Mouse (Mus musculus) T-cell, adult 2 months (primary cell): Measurements from ENCODE around the gene Rerg.

ENCODE experiments used
- DNase-seq: peaks from one replicate; pipeline ENCODE4 v3.0.0; 2022; ENCODE audit warnings: low spot score

The Rerg gene

DNA sequence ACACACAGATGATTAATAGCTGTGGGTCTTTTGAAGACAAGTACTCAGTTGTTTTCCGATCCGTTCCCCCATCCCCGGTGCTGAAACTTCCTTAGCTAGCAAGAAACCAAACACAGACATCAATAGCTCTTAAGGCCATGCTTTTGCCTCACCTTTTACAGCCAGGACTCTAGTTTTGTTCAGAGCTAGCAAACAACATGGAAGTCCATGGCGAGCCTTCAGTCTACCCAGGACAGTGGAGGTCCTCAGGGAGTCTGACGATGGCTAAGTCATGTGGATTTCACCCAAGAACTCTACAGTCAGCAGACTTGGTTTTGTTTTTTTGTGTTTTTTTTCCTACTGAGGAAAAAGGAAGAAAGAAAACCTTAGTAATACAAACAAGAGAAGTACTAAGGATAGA, 43.4 kb downstream of the Rerg start:
- DNase-seq = no peak

DNA sequence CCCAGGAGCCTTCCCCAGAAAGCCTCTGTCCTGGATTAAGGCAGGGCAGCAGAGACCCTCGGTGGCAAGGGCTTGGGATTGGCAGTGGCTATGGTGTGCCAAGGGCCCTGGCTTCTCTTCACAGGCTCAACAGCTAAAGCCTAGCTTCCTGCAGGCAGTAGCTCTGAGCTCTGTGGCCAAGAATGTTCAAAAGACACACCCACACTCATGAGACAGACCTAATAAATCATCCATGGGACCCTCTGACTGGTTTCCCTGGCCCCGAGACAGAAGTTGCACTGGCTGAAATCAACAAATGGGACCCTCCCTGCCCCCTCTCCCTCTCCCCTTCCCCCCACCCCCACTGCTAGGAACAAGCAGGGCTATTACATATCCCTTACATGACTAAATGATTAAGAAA, 44.1 kb downstream of the Rerg start:
- no peak for DNase-seq

DNA sequence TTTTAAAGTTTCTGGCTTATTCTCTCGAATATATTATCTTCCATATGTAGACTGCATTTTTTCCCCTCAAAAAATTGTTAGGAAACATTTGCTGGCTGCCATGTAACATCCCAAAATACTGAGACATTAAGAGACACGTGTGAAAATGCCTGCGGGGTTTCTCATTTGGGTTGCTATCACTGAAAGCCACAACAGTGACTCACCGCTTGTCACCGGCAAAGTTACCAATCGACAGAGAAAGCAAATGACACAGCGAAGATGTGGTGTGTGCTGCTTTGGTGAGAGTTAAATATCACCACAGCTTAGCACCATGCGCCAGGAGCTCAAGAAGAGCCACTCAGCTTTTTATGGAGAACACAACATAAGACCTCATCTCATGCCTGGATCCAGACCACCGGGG, 44.9 kb downstream of the Rerg start:
- no peak for DNase-seq

DNA sequence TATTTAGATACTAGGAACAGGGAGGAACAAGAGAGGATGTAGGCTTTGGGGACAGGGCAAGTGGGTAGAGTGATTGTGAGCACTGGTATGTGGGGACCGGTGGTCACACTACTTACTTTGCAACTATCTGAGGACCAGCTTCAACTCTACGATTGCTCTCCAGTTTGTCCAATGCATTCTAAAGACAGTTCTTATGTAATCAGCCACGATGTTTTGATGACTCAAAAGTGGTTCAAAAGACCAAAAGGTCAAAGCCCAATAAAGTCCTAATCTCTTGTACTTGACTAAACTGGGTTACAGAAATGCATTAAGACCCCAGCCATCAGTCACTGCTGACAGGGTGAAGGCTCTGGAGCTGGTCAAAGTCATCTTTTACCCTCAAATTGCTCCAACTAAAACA, 45.3 kb downstream of the Rerg start:
- DNase-seq = no peak

DNA sequence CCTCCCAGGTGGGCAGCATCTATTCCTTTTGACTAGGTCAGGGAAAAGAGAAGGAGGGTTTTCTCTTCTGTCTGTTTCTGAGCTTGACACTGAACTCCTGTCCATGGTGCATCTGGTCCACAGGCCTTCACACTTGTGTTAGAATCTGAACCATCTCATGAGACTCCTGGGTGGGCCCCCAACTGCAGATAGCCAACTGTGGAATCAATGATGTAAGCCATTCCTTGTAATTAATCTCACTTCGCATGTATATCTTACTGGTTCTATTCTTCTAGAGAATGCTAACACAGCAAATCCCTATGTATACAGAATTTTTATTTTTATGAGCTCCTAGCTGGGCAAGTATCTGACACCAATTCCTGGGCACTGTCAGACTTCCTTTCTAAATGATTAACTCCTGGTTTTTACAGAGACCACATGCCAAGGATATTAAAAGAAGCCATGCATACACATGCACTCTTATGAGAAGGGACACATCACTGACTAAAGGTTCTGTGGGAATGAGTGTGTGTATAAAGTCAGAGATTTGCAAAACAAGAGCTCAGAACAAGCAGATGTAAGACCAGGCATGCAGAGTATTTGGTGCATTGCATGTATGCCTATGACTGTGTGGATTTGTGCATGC, 53.3 kb downstream of the Rerg start:
- DNase-seq = no peak

DNA sequence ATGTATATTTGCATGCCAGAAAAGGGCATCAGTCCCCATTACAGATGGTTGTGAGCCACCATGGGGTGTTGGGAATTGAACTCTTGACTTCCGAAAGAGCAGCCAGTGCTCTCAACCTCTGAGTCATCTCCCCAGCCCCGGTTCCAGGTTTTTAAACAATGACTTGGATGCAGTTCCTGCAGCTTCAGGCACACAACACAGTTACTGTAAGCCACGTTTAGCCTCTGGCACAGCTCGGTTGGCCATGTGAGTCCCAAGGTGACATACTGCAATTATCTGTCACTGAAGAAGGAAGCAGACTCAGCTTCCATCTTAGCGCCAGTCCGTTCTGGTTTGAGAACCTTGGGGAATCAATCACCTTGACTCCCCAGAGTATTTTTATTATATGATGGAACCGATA, 55.4 kb downstream of the Rerg start:
- DNase-seq = no peak

DNA sequence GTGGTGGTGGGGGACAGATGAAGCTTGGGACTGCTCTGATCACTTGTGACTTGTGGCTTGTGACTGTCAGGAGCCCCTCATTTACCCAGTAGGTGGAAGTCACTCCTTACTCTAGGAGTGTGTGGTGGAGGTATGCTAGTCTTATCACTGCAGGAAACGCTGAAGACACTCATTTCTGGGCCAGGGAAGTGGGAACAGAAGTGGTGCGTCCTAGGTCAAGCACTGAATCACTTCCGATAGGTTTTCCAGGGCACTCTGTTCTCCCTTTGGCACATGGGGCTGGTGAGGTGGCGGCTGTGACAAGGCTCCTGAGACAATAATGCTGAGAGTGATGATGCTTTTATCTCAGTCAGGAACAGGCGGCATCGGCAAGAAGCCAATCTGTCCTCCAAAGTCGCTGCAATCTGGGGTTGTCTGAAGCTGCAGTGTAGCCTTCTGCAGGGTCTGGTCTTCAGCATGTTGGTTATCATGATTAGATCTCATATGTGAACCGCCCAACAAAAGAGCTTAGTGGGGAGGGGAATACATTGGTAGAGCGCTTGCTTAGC, 59.0 kb downstream of the Rerg start:
- no peak for DNase-seq

DNA sequence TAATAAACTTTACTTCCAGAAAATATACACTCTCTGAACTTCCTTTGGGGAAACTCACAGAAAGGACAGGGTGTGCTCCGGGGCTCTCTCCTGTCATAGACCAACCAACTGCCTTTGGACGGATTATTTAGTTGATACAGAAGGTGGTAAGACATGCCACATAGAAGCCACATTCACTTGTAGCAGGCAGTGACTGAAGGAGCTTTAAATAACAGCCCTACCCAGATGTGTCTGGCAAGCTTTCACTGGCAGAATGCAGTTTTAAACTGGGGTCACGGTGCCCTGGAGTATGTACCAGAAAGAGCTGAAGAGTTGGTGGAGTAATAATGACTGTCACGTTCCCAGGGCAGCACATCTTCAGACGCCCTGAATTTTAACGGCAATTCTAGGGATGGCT, 59.5 kb downstream of the Rerg start:
- no peak for DNase-seq

DNA sequence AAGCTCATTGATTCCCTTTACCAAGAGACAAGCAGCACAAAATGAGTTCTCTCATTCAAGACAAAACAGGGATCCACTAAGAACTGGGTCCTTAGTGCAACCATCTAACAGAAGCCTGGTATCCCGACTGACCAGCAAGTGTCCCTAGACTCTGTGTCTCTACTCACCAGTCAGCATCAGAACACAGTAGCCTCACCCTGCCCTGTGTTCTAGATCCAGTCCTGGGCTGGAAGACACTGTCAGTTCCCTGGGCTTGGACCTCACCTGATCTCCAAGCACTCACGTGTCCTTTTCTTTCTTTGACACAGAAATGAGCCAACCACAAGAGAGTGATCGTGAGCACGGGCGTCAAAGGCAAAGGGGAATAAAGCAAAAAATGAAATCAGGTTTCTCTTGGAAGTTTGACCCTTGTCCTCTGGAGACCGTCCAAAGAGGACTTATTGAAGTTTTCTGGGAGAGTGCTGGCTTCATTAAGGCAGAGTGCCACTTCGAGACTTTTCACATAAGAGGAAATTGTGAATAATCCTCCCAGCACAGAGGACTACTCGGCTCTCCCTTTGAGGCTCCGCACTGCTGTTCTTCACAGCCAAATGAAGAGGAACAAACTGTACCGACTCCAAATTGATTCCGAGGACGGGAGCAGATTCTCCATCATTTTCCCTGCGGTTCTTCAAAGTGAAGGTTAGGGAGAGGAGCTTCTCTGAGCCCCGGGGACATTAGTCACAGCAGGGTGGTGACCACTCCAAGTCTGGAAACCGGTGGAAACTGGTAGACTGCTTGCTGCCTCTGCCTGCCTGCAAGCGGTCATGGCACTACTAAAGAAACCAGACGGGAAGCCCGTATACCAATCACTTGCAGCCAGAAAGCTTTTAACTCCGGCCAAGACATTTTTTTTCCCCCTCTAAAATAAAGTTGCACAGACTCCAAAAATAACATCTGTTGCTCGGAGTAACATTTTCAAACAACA, 60.2 kb downstream of the Rerg start:
- no peak for DNase-seq

DNA sequence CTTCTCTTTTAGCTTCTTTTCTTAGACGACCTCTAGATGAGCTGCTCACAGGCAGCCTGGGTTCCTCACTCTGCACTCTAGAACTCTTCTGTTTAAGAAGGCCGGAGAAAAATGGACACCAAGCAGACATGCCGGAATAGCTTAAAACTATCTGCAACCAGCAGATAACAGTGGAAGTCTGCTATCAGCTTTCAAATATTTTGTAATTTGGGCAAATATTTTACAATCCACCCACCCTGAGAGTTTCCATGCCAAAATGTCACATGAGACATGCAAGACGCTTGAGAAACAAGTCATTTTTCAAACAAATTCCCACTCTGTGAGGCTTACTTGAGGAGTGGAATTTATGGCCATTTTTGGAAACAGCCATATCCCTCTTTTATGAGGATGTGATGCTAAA, 65.0 kb downstream of the Rerg start:
- no peak for DNase-seq

DNA sequence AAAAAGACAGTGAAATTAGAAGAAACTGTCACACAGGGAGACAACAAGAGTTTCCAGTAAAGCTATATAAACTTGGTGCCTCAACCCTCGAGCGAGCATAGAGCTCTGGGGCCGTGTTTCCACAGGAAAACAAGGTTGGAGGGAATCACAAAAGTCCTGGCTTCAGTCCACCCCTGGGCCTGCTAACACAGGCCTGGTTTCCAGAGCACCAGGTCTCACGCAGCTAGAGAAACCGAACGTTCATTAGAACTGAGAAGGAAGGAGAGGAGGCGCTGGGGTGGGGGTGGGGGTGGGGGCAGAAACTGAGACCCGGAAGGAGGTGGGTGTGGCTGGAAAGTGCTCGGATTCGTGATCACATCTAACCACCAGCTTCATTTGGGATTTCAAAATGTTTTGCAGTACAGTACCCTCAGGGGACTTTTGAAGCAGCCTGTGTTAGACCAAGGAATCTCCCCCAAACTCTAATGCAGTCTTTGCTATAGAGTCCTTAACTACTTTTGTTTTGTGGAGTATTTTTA, 67.6 kb downstream of the Rerg start:
- no peak for DNase-seq

DNA sequence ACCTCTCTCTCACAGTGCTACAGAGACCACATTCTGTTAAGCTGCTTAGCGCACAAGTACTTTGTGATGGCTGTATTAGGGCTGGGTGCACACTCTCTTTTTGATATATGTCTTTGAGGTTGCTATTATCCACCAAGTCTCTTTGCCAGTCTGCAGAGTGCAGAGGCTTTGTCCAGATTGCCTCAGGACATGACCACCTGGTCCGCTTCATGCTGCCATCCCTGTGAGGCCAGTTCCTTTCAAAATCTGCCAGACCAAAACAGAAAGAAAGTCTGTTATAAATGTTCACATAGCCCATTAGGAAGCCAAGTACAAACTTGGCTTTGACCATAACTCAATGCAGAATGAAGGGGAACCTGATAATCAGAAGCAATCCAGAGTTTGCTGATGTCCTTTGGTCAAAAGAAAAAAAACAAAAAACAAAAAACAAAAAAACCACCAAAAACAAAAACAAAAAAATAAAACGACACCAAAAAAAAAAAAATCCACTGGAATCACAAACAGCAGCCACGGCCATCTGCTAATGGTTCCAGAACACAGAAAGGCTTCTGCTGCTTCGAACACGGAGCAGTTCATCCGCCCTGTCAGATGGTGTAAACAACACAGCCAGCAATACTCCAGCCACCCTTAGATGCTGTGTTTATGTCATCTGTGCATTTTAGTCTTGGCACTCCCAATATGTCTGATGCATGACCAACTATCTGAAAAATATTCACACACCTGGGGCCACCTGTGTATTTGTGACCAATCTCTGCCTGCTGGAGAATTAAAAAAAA, 68.2 kb downstream of the Rerg start:
- no peak for DNase-seq

DNA sequence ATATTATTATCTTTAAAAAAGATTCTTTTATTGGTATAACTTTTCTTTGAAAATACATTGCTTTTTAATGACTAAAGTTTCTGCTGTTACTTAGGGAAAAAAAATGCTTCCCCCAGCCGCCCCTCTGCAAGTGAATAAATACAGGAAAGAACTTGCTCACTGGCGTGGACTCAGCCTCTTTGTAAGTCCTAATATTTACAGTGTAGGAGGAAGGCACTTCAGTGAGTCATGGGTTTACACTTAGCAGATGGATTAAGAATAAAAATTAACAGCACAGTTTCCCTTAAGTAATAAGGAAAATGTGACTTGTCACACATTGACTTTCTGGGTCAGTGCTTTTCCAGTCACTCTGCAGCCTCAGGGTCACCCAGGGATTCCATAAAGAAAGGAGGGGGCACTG, 70.0 kb downstream of the Rerg start:
- DNase-seq = no peak

DNA sequence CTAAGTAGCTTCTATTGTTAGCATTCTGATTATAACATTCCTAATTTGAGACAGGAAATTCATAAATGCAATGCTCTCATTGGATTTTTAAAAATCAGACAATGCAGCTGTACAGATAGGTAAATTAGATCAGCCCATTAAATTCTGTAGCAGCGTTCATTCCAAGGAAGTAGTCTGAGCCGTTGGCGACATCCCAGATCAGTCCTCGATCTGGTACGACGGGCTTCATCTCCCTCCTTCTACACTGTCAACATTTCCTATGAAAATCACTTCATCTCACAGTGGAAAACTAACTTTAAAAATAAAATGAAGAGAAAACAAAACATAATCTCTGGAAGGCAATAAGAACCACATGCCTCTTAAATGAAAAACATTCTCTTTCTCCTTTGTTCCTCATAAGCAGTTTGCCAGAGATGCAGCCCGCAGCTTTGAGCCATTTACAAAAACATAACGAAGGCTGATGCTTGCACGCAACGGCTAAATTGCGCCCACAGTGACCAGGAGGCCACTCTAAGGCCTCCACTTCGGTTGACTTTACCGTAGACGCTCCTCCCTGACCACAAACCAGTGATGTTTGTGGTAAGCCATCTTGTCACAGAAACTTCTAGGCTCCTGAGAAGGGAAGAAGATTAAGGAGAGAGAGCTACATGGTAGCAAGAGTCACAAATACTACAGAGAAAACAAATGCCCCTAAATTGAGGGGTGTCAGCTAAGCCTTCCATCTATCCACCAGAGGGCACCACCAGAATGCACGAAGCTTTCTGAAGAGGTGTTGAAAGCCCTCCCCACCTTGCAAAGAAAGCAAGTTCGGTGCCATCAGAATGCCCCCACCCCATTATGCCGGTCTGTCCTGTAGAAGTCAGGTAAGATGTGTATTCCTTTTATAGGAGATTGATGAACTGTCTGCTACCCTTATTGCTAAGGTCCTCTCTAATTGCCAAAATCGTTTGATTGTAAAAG, 71.8 kb downstream of the Rerg start:
- DNase-seq = no peak

DNA sequence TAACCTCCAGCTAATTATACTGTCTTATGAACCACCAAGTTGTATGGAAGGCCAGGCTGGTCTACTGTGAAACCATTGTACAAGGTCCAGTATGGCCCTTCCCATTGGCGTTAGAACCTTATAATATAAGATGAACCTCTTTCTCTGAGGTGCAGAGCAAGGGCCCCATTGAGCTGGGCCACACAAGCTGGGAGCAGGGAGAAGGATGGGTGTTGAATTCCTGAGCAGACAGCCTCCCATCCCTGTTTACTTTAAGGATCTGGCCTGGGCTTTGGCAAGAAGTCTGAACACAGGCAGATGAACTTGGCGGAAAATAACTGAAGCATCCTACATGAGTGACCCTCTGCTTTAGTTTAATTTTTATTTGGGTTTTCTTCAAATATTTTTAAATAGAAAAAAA, 75.8 kb downstream of the Rerg start:
- DNase-seq = no peak

DNA sequence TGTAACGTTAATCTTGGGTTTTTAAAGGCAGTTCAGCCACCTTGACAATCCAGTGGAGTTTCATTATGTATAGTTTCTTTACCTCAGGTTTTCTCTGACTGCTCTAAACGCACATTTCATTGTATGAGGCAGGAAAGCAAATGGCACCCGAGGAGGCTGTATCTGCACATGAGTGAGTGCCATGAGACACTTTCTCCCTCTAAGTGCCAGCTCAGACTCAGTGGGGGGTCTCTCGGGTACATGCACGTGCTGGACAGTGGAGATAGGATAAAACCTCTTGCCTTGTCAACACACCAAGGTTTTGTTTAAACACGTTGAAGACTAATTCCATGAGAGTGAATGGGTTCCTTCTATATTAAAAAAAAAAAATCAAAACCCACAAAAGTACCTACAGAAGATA, 81.8 kb downstream of the Rerg start:
- no peak for DNase-seq

DNA sequence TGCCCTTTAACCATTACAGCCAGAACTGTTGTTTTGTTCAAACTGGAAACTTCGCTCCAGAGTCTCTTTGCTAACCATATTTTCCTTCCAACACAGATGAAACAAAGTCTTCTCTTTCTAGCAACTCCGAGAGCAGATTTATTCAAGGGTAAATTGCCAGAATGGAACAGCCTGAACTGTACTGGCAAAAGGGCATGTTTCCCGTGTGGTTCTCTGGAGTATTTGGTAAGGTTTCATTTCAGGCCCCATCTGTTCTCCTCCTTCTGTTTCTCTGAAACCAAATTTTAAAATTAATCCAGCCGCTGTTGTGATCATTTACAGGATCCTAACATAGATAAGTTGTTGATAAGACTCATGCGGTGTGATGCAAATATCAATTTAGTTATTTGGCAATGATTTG, 82.3 kb downstream of the Rerg start:
- DNase-seq = no peak

DNA sequence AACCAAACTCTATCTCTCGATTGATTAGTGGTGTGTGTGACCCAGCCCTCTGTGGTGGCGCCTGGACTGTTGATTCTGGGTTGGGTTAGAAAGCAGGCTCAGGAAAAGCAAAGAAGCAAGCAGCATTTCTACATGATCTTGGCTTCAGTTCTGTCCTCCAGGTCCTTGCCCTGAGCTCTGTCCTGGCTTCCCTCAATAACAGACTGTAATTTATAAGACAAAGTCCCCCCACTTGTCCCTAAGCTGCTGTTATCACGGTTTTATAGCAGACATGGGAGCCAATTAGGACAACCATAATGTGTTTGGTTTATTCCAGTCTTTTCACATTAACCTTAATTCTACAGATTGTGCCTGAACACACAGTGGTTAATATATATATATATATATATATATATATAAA, 82.8 kb downstream of the Rerg start:
- DNase-seq = no peak

DNA sequence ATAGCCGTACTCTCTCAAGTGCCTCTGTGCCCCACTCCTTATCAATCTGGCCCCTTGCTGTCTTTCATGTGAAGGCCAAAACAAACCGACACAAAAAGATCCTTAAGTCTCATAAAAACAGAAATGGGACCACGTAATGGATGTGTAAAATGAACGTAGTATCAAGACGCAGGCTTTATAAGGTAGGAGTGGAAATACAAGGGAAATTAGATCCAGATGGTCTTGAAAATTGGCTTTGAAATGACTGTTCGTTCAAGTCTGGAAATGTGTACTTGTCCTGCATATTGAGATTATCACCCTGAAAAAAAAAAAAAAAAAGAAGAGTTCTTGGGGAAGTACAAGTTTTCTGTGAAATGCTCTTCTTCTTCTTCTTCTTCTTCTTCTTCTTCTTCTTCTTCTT, 90.6 kb downstream of the Rerg start:
- no peak for DNase-seq

DNA sequence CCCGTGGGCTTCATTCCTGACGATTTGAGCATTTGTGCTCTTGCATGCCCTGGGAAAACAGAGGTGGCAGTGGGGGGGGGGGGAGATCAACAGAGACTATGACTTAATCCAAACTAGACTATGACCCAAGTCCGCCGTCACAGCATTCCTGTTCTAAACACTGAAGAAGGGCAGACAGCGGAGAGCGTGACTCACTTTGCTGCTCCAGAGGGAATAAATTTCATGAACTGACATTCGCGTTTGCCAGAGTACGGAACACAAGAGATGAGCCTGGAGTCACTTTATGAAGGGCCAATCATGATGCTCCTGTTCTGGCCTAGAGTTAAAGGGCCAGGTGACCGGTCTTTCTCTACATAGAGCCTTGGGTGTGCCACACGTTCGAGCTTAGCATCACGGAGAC, 93.6 kb downstream of the Rerg start:
- DNase-seq = no peak

DNA sequence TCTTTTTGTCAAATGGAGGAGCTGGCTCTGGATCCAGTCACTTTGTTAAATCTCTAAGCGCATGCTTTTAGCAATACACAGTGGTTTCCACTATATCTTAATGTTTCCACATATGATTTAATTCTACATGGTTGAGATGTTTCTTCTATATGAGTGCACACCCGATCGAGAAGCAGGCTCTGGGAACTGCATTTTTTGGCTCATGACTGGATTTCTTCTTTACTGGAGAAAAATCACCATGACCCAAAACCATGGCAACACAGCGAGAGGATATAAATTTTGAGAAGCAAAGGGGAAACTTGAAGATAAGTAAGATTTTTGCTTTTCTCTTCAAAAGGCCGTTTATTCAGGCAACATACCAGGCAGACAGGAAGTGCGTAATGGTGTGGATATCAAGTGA, 94.1 kb downstream of the Rerg start:
- no peak for DNase-seq
